Mouse (Mus musculus) midbrain, embryonic 15.5 days (tissue): Measurements from ENCODE around the gene Ssbp4. TPM values are rescaled to one million over a fixed set of nuclear protein-coding genes. Genes with fewer than 3 reads are reported as not detected.
A peak's percentile ranks its signal among the peaks of the same experiment; 100 is the strongest.

Source experiments
- ATAC-seq: fragments of 200-750 bp; cut with Nextera tagmentation; replicated peaks from 2 replicates; pipeline ENCODE4 v1.8.0; 2017; ENCODE audit warnings: moderate TSS enrichment
- H3K27ac ChIP-seq: fragments of 300-500 bp; sonication (generic); 2 replicates; pipeline ENCODE4 v1.5.1; 2015; ENCODE audit warnings: mild to moderate bottlenecking, inconsistent platforms
- H3K27me3 ChIP-seq: fragments of 300-500 bp; sonication (generic); replicated peaks from 2 replicates; pipeline ENCODE4 v1.6.1; 2015; ENCODE audit warnings: inconsistent platforms
- H3K36me3 ChIP-seq: fragments of 300-500 bp; sonication (generic); replicated peaks from 2 replicates; pipeline ENCODE4 v1.6.1; 2015; ENCODE audit warnings: inconsistent platforms
- H3K4me1 ChIP-seq: fragments of 300-500 bp; sonication (generic); 2 replicates; pipeline ENCODE4 v1.6.1; 2015; ENCODE audit warnings: inconsistent platforms
- H3K4me2 ChIP-seq: fragments of 300-500 bp; sonication (generic); 2 replicates; pipeline ENCODE4 v1.6.1; 2015; ENCODE audit warnings: inconsistent platforms, mild to moderate bottlenecking, moderate library complexity
- H3K4me3 ChIP-seq: fragments of 300-500 bp; sonication (generic); 2 replicates; pipeline ENCODE4 v1.5.1; 2015; ENCODE audit warnings: mild to moderate bottlenecking, inconsistent platforms
- H3K9ac ChIP-seq: fragments of 300-500 bp; sonication (generic); 2 replicates; pipeline ENCODE4 v1.6.1; 2015; ENCODE audit warnings: mild to moderate bottlenecking, inconsistent platforms
- H3K9me3 ChIP-seq: fragments of 300-500 bp; sonication (generic); 2 replicates; pipeline ENCODE4 v1.6.1; 2016; ENCODE audit warnings: inconsistent platforms
- WGBS: fragments of 180-500 bp; shearing (Covaris S2); methylation state at CpG from one replicate; pipeline ENCODE4 v1.1.7; 2015; ENCODE audit warnings: mixed read lengths; 5-methylcytosine and 5-hydroxymethylcytosine counted together
- polyA plus RNA-seq: library from polyadenylated mRNA; unstranded; fragments of >200 nt; fragmentation: Nextera tagmentation; extraction: Ambion mirVana; gene quantifications from 2 replicates; pipeline ENCODE4 v1.2.1, GENCODE M21; 2015

Ssbp4 gene
- polyA plus RNA-seq, 1 experiment from 2014 or later = 175 TPM

- H3K9ac ChIP-seq = no peak overlapping the region
- H3K4me1 ChIP-seq = peaks cover 15% of the 10 kb centered on the region
Observed at GRCm38 (mm10) chr8:70646775-70647174, 38.1 kb upstream of the Ssbp4 start.

GRCm38 (mm10) chr8:70646369-70646768 lies 37.7 kb upstream of the Ssbp4 start:
- H3K9me3 ChIP-seq = no peaks in the 10 kb centered on the region
- no peak for ATAC-seq
- H3K4me2 ChIP-seq = no peak overlapping the region
- no peak overlapping the region for H3K27ac ChIP-seq
- no peaks in the 10 kb centered on the region for H3K27me3 ChIP-seq
- no peaks in the 10 kb centered on the region for H3K36me3 ChIP-seq
- H3K9ac ChIP-seq = no peak overlapping the region
- no peak overlapping the region for H3K4me3 ChIP-seq
- 74% methylated on average over 6 of the region's 6 CpGs for WGBS
- H3K4me1 ChIP-seq = peaks cover 15% of the 10 kb centered on the region

More at GRCm38 (mm10) chr8:70646775-70647174, 38.1 kb upstream of the Ssbp4 start:
- Histone ChIP-seq H3K9me3 (no peaks in the 10 kb centered on the region), H3K27ac (no peak overlapping the region), H3K36me3 (no peaks in the 10 kb centered on the region), H3K27me3 (no peaks in the 10 kb centered on the region), H3K4me2 (no peak overlapping the region), H3K4me3 (no peak overlapping the region)
- no peak for ATAC-seq

DNA sequence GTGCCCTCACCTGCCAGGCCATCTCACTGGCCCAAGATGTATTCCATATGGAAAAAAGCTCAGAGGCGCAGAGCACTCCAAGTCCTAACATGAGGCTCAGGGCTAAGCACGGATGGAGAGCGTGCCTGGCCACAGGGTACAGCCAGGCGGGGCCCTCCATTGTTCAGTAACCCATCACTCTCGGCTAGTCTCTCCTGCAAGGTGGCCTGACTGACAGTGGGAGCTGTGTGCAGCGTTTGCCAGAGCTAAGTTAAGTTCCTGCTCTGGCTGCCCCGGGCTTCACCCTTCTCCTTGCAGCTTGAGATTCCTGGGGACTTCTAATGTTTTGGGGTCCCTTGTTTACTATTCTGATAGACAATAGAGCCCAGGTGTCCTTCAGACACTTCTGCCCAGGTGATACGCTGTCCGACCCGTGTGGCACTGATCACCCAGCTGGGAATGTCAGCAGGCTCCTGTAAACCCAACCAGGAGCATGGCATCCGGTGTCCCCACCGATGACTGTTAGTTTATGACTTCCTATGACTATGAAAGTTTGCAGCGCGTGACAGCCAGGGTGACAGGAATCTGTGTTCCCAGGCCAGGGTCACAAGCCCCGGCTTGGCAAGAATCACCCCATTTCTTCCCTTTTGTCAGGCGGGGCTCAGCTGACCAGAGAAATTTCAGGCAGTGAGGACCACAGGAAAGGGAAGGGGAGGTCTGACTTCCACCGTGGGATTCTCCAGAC lies 37.0 kb upstream of the Ssbp4 start:
- H3K27me3 ChIP-seq = no peaks in the 10 kb centered on the region
- WGBS = 61% methylated on average over 17 of the region's 17 CpGs
- no peak overlapping the region for H3K9ac ChIP-seq
- no peak overlapping the region for H3K4me2 ChIP-seq
- H3K27ac ChIP-seq = no peak overlapping the region
- H3K36me3 ChIP-seq = no peaks in the 10 kb centered on the region
- H3K9me3 ChIP-seq = no peaks in the 10 kb centered on the region
- peaks cover 15% of the 10 kb centered on the region for H3K4me1 ChIP-seq
- H3K4me3 ChIP-seq = no peak overlapping the region
- no peak for ATAC-seq

DNA sequence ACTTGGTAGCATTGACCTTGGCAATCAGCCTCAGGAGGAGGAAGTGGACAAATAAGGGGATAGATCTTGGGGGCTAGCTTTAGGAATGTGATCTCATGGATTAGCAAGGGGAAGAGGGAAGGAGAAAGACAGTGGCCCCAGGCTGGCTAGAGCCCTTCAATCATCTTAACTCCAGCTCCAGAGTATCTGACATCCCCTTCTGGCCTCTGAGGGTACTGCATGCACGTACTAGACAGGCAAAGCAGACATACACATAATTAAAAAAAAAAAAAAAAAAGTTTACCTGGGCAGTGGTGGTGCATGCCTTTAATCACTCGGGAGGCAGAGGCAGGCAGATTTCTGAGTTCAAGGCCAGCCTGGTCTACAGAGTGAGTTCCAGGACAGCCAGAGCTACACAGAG lies 35.4 kb upstream of the Ssbp4 start:
- Histone ChIP-seq H3K4me3 (no peak overlapping the region), H3K9me3 (no peaks in the 10 kb centered on the region), H3K36me3 (no peaks in the 10 kb centered on the region), H3K27ac (no peak overlapping the region), H3K4me1 (peaks cover 10% of the 10 kb centered on the region), H3K9ac (no peak overlapping the region), H3K27me3 (no peaks in the 10 kb centered on the region), H3K4me2 (no peak overlapping the region)
- no peak for ATAC-seq
- WGBS = 83% methylated on average over 2 of the region's 2 CpGs

GRCm38 (mm10) chr8:70643019-70643418 lies 34.3 kb upstream of the Ssbp4 start:
- no peak overlapping the region for H3K4me2 ChIP-seq
- H3K9ac ChIP-seq = no peak overlapping the region
- H3K9me3 ChIP-seq = no peaks in the 10 kb centered on the region
- no peak for ATAC-seq
- H3K4me3 ChIP-seq = no peak overlapping the region
- peaks cover 7% of the 10 kb centered on the region for H3K4me1 ChIP-seq
- no peaks in the 10 kb centered on the region for H3K36me3 ChIP-seq
- WGBS = 63% methylated on average over 3 of the region's 3 CpGs
- no peak overlapping the region for H3K27ac ChIP-seq
- no peaks in the 10 kb centered on the region for H3K27me3 ChIP-seq

GRCm38 (mm10) chr8:70638752-70639151 lies 30.1 kb upstream of the Ssbp4 start:
- H3K9ac ChIP-seq = no peak overlapping the region
- H3K27ac ChIP-seq = no peak overlapping the region
- peaks cover 5% of the 10 kb centered on the region; the same call in 1 of the 2 replicates for H3K4me1 ChIP-seq
- no peaks in the 10 kb centered on the region for H3K27me3 ChIP-seq
- no peaks in the 10 kb centered on the region for H3K9me3 ChIP-seq
- 78% methylated on average over 9 of the region's 9 CpGs for WGBS
- H3K36me3 ChIP-seq = no peaks in the 10 kb centered on the region
- ATAC-seq = no peak
- H3K4me2 ChIP-seq = no peak overlapping the region
- no peak overlapping the region for H3K4me3 ChIP-seq

GRCm38 (mm10) chr8:70636838-70637237 lies 28.2 kb upstream of the Ssbp4 start:
- H3K4me3 ChIP-seq = no peak overlapping the region
- H3K36me3 ChIP-seq = no peaks in the 10 kb centered on the region
- H3K4me1 ChIP-seq = peaks cover 5% of the 10 kb centered on the region; the same call in 1 of the 2 replicates
- no peak overlapping the region for H3K9ac ChIP-seq
- no peak for ATAC-seq
- no peaks in the 10 kb centered on the region; the same call in 1 of the 2 replicates for H3K27me3 ChIP-seq
- 55% methylated on average over 8 of the region's 8 CpGs for WGBS
- H3K27ac ChIP-seq = no peak overlapping the region
- H3K4me2 ChIP-seq = no peak overlapping the region
- no peaks in the 10 kb centered on the region for H3K9me3 ChIP-seq

DNA sequence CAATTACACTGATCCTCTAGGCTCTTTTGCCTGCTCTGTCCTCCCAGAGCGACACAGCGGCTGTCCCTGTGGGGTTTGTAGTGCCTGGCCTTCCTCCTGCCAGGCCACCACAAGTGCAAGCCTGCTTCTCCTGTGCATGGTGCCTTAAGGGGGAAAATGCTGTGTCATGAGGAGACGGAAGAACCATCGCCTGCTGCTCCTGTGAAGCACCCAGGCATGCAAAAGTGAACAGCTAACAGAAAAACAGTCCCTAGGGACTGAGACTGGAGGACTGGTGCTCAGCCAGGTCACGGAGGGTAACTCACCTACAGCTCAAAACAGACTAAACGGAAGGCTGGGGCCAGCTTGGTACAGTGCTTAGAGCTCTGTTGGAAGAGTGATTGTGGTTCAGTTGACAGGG lies 26.9 kb upstream of the Ssbp4 start:
- Histone ChIP-seq H3K9me3 (no peaks in the 10 kb centered on the region), H3K4me3 (no peak overlapping the region), H3K4me1 (peaks cover 9% of the 10 kb centered on the region; the same call in 1 of the 2 replicates), H3K36me3 (no peaks in the 10 kb centered on the region), H3K9ac (no peak overlapping the region), H3K27me3 (no peaks in the 10 kb centered on the region; the same call in 1 of the 2 replicates), H3K27ac (no peak overlapping the region), H3K4me2 (no peak overlapping the region)
- WGBS = 65% methylated on average over 6 of the region's 6 CpGs
- no peak for ATAC-seq

DNA sequence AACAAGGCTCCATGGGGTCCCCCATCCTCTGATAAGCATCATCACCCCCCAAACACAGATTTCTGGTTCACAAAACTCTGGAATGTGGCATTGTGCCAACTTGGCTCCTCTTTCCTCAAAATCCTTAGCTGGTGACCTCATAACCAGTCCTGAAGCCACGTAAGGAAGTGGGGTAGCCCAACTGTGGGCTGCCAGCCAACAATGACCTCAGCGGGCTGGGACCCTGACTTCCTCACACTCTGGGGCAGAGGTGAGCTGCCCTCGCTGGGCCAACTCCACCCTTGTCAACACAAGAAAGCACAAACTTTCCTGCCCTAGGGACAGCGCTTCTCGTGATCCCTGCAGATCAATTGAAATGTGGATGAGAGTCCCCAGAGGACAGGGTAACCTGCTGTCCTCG lies 25.4 kb upstream of the Ssbp4 start:
- WGBS = 62% methylated on average over 6 of the region's 6 CpGs
- Histone ChIP-seq H3K27ac (no peak overlapping the region), H3K4me1 (peaks cover 23% of the 10 kb centered on the region), H3K27me3 (no peaks in the 10 kb centered on the region; the same call in 1 of the 2 replicates), H3K36me3 (no peaks in the 10 kb centered on the region), H3K4me3 (no peak overlapping the region), H3K9ac (no peak overlapping the region), H3K4me2 (no peak overlapping the region), H3K9me3 (no peaks in the 10 kb centered on the region)
- ATAC-seq = no peak

DNA sequence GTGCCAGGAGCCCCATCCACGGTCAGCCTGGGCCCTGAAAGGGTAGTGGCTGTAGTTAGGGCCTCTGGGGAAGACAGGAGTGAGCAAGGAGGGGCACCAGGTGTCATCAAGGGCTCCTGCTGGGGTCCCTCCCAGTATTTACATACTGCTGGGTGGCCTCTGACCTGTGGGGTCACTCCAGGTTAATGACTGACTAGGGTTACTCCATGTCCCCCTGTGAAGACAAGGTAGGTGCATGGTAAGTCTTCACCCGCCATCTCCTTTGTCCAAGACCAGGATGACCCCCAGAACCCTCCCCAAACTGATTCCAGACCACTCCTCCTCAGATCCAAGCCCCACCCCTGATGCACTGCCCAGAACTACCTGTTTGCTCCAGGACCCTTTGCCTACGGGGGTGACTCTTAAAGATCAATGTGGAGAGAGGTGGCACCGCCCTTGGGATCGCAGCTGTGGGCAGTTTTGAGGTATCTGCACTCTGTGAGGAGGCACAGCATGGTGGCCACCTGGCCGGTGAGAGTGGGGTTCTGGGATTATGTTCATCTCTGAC lies 23.7 kb upstream of the Ssbp4 start, which contains the start of gene Gdf15:
Gene Gdf15, minus strand, starts transcription at position 111 of the 547 bp plus-strand sequence.
- ATAC-seq = no peak
- H3K4me3 ChIP-seq = no peak within 1 kb of the TSS
- no peaks in the 10 kb centered on the region; the same call in 1 of the 2 replicates for H3K27me3 ChIP-seq
- WGBS = 86% methylated on average over 6 of the region's 6 CpGs
- peaks cover 24% of the 10 kb centered on the region for H3K4me1 ChIP-seq
- H3K9me3 ChIP-seq = no peaks in the 10 kb centered on the region
- H3K4me2 ChIP-seq = no peak within 1 kb of the TSS
- no peaks in the 10 kb centered on the region for H3K36me3 ChIP-seq
- no peak within 1 kb of the TSS for H3K27ac ChIP-seq
- H3K9ac ChIP-seq = no peak within 1 kb of the TSS

- no peak overlapping the region for H3K27ac ChIP-seq
- no peak for ATAC-seq
- no peaks in the 10 kb centered on the region for H3K36me3 ChIP-seq
- no peak overlapping the region for H3K4me3 ChIP-seq
- H3K27me3 ChIP-seq = no peaks in the 10 kb centered on the region; the same call in 1 of the 2 replicates
- 13% methylated on average over 24 of the region's 24 CpGs for WGBS
- no peak overlapping the region for H3K9ac ChIP-seq
- no peaks in the 10 kb centered on the region for H3K9me3 ChIP-seq
- no peak overlapping the region for H3K4me2 ChIP-seq
- peaks cover 19% of the 10 kb centered on the region for H3K4me1 ChIP-seq
Observed at GRCm38 (mm10) chr8:70631436-70631835, 22.8 kb upstream of the Ssbp4 start.

DNA sequence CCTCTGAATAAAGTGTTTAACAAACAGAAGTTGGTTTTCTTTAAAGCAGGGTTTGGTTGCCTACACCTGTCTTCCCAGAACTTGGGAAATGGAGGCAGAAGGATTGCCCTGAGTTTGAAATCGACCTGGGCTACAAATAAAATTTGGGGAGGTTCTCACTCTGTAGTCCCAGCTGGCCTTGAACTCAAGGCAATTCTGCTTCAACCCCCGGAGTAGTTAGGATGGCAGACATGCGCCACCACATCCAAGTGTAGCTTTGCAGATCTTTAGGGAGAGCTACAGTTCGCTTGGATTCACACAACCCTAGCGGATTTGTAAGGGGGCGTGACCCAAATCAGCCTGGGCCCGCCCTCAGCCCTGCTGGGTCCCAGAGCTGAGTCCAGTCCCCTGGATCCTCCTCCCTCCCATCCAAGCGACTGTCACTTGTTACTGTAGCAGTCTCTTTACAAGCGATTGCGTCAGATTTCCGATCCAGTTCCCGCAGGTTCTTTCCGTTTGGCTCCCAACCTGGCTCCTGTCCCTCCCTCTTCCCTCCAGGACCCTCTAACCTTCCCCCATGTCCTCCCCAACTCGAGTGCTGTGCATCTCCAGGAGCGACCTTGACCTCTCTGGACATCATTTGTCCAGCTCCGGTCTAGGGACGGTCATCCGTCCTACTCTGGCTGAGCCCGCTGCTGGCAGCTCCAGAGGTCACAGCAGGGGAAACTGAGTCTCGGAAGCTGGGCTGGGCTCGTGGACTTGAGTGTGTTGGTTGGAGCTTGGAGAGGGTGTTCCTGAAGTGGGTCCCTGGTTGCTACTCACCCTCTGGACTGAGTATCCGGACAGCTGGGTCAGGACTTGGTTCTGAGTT lies 22.1 kb upstream of the Ssbp4 start:
- H3K4me3 ChIP-seq = peak overlapping the region; percentile 47; the same call in 1 of the 2 replicates

More for the DNA sequence above, 22.1 kb upstream of the Ssbp4 start:
- 12% methylated on average over 22 of the region's 22 CpGs for WGBS
- H3K27me3 ChIP-seq = no peaks in the 10 kb centered on the region; the same call in 1 of the 2 replicates
- H3K9ac ChIP-seq = no peak overlapping the region
- H3K36me3 ChIP-seq = no peaks in the 10 kb centered on the region
- peaks cover 19% of the 10 kb centered on the region for H3K4me1 ChIP-seq
- 0 out of 2 replicates have a peak overlapping the region, but pooled peaks have one; percentile 73 for H3K27ac ChIP-seq
- ATAC-seq = peak; percentile 20; the same call in 1 of the 2 replicates
- peak overlapping the region; percentile 71; the same call in 1 of the 2 replicates for H3K4me2 ChIP-seq
- H3K9me3 ChIP-seq = no peaks in the 10 kb centered on the region
